Mouse (Mus musculus) heart, postnatal 14 days (tissue): ENCODE data around the gene Vhl. TPM values are rescaled to one million over a fixed set of nuclear protein-coding genes. Genes with fewer than 3 reads are reported as not detected.

Experiments used
- total RNA-seq, 2 experiments: library from RNA; stranded (reverse); gene quantifications; 2 replicates each; pipeline ENCODE4 v1.2.3; 2021

Gene Vhl
- total RNA-seq, 2 experiments from 2014 or later, result 10.0 to 12.0 TPM

Other genes starting within 250 kb of the Vhl start
- gene Tada3, start 246.1 kb upstream of the Vhl start, total RNA-seq, result 10 to 100 TPM; 19.7 to 22.2 TPM
- gene Arpc4, start 245.8 kb upstream of the Vhl start, total RNA-seq, result 10 to 100 TPM; 78.0 to 99.5 TPM
- gene Ttll3, start 234.7 kb upstream of the Vhl start, total RNA-seq, result 1 to 10 TPM; 1.8 to 2.1 TPM
- gene Rpusd3, start 204.6 kb upstream of the Vhl start, total RNA-seq, result 10 to 100 TPM in 1 of 2 experiments, 1 to 10 TPM in 1; 10.0 to 12.2 TPM
- gene Cidec, start 188.2 kb upstream of the Vhl start, total RNA-seq, result 10 to 100 TPM in 1 of 2 experiments, 1 to 10 TPM in 1; 4.4 to 17.1 TPM
- 10 to 100 TPM; 24.0 to 24.5 TPM for gene Jagn1, start 181.4 kb upstream of the Vhl start, total RNA-seq
- 1 to 10 TPM; 1.2 to 1.5 TPM for gene Il17re, start 165.5 kb upstream of the Vhl start, total RNA-seq
- 1 to 10 TPM; 8.7 to 8.9 TPM for gene Il17rc, start 152.5 kb upstream of the Vhl start, total RNA-seq
- 10 to 100 TPM; 42.1 to 45.2 TPM for gene Creld1, start 140.7 kb upstream of the Vhl start, total RNA-seq
- not detected for gene Prrt3, start 122.0 kb upstream of the Vhl start, total RNA-seq
- gene Emc3, start 92.3 kb upstream of the Vhl start, total RNA-seq, result 10 to 100 TPM; 56.0 to 61.9 TPM
- gene Fancd2, start 92.3 kb upstream of the Vhl start, total RNA-seq, result 1 to 10 TPM; 1.2 TPM
- not detected for gene Fancd2os, start 23.2 kb upstream of the Vhl start, total RNA-seq
- 10 to 100 TPM; 76.1 to 80.0 TPM for gene Brk1, start 19.2 kb upstream of the Vhl start, total RNA-seq
- gene Irak2, start 14.5 kb downstream of the Vhl start, total RNA-seq, result 10 to 100 TPM; 12.3 to 14.1 TPM
- 10 to 100 TPM; 60.0 to 63.2 TPM for gene Tatdn2, start 73.1 kb downstream of the Vhl start, total RNA-seq
- under 1 TPM in 1 of 2 experiments, not detected in 1; 0.53 TPM for gene Ghrl, start 95.9 kb downstream of the Vhl start, total RNA-seq
- gene Sec13, start 116.8 kb downstream of the Vhl start, total RNA-seq, result 10 to 100 TPM; 74.7 to 79.9 TPM